Mouse (Mus musculus): Measurements from ENCODE around the gene Lmo4.

The Lmo4 gene

DNA sequence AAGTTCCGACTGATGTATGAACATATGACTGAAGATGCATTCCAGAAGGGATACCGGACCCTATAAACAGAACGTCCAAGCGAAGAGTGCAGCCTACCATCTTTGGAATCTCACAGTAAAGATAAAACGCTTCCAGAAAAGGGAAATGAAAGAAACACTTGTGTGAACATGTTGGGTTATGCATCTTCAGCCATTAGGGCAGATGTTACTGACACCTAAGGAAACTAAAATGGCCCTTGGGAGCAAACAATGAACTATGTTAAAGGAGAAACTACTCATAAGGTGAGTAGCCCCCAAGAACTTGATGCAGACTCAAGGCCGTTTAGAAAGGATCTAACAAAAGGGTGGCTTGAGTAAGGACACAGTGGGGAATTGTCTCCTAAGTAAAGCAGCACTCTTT is 54.0 kb downstream of the Lmo4 start:
- no peak for DNase-seq (ENCODE audit: low read depth, low spot score)

DNA sequence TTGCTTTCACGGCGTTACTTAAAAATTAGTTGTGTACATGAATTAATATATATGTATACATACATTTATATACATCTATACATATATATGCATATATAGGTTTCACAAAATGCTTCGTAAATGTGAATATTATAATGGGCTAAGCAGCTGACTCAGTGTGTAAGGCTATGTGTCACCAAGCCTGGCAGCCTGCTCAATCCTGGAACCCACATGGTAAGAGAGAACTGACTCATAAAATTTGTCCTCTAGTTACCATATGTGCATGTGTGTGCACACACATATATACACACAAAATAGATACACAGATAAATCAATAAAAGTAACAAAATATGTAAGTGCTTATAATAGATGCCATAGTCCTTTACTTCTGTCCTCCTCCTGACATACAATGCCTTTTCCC is 56.8 kb downstream of the Lmo4 start:
- no peak for DNase-seq (ENCODE audit: low read depth, low spot score)

DNA sequence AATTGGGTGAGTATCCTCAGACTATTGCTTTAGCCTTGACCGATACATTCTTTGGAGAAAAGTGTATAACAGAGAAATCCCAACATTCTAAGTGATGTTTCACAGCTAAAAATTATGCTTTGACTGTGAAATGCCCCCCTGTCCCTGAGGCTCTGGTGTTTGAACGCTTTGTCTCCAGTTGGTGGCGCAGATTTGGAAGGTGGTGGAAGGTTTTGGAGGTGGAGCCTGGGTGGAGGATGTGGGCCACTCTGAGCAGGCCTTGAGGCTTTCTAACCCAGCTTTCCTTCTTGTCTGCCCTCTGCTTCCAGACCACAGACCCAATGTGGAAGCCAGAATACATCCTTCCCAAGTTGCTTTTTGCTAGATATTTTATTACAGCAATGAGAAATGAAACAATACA is 57.8 kb downstream of the Lmo4 start:
- DNase-seq (ENCODE audit: low read depth, low spot score) = peak; percentile 12

DNA sequence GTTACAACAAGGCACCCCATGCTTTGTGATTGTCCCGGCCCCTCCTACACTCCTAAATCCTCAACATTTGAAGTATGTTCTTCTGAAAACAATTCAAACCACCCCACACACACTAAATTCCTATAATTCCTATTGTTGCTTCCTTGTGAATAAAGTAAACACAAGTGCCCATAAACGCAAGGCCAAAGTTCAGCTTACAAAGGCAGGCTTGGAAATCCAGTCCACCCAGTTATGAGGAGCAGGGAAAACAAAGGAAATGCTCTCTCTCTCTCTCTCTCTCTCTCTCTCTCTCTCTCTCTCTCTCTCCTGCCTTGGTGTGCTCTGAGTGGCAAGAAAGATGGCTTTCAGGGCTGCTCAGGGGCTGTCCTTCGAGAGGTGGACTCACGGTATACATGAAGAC is 61.0 kb downstream of the Lmo4 start:
- DNase-seq (ENCODE audit: low read depth, low spot score) = no peak

DNA sequence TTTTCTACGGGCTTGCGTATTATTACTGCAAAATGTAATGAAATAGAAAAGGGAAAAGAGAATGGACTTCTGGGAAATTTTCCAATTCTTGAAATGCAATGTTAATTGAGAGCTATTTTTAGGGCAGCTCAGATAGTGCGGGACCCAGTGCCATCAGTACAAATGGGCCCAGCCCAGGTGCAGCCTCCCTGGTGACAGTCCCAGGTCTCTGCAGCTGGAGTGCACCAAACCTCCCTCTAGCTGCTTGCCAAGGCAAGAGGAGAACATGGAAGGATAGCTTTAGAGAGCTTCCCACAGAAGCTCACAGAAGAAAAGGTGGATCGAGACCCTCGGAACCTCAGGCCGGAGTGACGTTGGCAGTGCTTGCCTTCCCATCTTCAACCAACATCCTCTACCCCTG is 62.1 kb downstream of the Lmo4 start:
- DNase-seq (ENCODE audit: low read depth, low spot score) = no peak

DNA sequence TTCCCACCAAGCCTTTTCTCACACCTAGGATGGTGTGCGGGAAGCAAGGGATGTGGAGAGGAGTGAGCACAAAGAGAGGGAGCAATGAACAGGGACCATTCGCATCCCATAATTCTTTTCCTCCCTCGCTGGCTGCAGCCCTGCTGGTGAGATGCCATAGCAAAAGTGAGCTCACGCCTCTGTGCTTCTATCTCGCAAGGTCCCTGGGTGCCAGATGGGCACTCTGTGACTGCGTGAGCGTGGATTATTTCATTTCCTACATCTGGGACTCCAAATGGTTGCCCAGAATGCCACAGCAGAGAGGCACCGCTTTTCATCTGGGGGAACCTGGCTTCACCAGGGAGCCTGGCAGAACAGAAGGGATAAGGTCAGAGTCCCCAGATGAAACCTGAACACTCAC is 63.2 kb downstream of the Lmo4 start:
- DNase-seq (ENCODE audit: low read depth, low spot score) = no peak

DNA sequence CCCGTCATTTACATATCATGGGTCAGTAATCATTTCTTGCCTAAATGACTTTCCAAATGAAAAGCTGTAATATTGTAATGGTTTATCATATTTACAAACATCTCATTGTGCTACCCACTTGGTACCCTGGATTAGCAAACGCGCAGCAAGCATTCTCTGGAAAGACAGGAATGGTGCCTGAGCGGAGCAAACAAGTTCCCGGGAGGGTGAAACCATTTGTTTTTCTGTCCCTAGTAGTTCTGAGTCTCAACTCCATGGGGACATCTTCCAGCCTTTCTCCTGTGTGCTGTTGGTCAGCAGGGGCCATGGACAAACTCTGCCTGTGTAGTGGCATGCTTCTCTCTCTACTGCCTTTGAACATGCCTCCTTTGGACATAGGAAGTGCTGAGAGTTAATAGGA is 64.2 kb downstream of the Lmo4 start:
- DNase-seq (ENCODE audit: low read depth, low spot score) = no peak

DNA sequence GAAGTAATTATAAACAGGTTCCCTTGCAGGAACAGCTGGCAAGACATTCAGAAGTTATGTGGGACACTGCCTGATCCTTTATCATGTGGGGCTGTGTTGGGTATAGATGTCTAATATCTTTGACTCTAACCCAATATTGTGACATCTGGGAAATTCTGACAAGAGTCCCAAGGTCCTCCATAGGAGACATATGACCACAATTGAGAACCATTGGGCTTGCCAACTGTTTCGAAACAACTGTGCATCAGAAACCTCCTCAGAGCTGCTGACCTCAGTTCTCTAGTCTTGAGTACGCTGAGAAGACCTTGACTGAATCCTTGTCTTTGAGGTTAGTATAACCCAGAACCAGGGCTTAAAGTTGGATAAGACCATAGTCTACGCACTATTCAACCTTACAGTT is 66.4 kb downstream of the Lmo4 start:
- DNase-seq (ENCODE audit: low read depth, low spot score) = no peak

All from CD4-positive, CD25-positive, alpha-beta regulatory T cell, adult 2 months (primary cell).